Mouse (Mus musculus): ENCODE measurements around the gene AB124611. TPM values are rescaled to one million over a fixed set of nuclear protein-coding genes. Genes with fewer than 3 reads are reported as not detected.

The AB124611 gene
- total and polyA plus RNA-seq, 2 experiments from 2014 or later: 0.15 to 1.00 TPM

DNA sequence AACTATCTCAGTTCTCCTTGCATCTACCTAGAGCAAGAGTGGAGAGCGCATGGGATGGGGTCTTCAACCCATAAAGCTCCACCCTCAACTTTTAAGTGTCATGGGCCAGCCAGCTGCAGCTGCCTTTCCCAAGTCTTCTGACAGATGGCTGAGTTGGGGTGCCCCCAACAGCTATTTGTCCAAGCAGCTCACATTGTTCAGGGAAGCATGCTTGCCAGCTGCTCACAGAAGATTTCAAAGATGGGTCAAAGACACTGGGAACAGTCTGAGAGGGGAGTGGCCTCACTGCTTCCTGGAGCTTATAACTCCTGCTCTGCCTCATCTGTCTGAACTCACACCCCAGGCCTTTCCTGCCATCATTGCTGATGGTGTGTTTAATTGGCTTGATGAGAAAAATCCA is 50.3 kb downstream of the AB124611 start:
- peaks cover 92% of the 10 kb centered on the region for H3K36me3 ChIP-seq (replicated peaks; ENCODE audit: control insufficient read depth, insufficient read depth, low read length)
- H3K27ac ChIP-seq (ENCODE audit: low read depth): no peak overlapping the region
- no peaks in the 10 kb centered on the region for H3K9me3 ChIP-seq (replicated peaks; ENCODE audit: control insufficient read depth, low read length)
- TF ChIP-seq EP300 (IDR thresholded peaks at IDR 0.05; ENCODE audit: low read depth) (no peak), CTCF (IDR thresholded peaks at IDR 0.05; ENCODE audit: low read depth) (no peak)
- no peak overlapping the region for H3K4me2 ChIP-seq (ENCODE audit: low read depth, low read length)
- H3K27me3 ChIP-seq (ENCODE audit: control insufficient read depth, insufficient read depth, low read length): no peaks in the 10 kb centered on the region
- whole genome bisulfite sequencing: 95% methylated on average over 1 of the region's 1 CpGs
- ATAC-seq (ENCODE audit: insufficient read depth, low read depth) (no peak), DNase-seq (ENCODE audit: low spot score) (no peak)
- H3K4me3 ChIP-seq (ENCODE audit: low read depth, low read length): no peak overlapping the region
- no peak overlapping the region for H3K9ac ChIP-seq (replicated peaks; ENCODE audit: low read depth, low read length)
- no peaks in the 10 kb centered on the region for H3K4me1 ChIP-seq (ENCODE audit: control insufficient read depth, insufficient read depth)

DNA sequence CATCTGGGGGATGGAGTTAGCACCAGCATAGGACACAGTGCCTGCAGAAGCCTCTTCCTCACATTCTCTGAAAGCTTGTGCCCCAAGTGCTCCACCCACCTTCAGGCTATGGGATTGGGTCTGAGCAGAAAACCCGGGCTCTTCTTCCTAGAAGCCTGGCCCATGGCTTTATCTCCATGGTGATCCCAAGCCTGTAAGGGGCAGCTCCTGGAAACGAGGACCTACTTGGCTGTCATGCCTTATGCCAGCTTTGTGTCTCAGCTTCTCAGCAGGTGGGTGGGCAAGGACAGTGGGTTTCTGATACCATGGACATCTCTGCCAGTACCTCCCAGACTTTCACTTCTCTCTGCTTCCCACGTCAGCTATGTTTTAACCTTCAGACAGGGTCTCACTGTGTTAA is 52.2 kb downstream of the AB124611 start:
- TF ChIP-seq EP300 (IDR thresholded peaks at IDR 0.05; ENCODE audit: low read depth) (no peak), CTCF (IDR thresholded peaks at IDR 0.05; ENCODE audit: low read depth) (no peak)
- H3K9me3 ChIP-seq (replicated peaks; ENCODE audit: control insufficient read depth, low read length): no peaks in the 10 kb centered on the region
- H3K4me1 ChIP-seq (ENCODE audit: control insufficient read depth, insufficient read depth): no peaks in the 10 kb centered on the region
- DNase-seq (ENCODE audit: low spot score) (no peak), ATAC-seq (ENCODE audit: insufficient read depth, low read depth) (no peak)
- no peak overlapping the region for H3K27ac ChIP-seq (ENCODE audit: low read depth)
- no peak overlapping the region for H3K9ac ChIP-seq (replicated peaks; ENCODE audit: low read depth, low read length)
- no peaks in the 10 kb centered on the region for H3K27me3 ChIP-seq (ENCODE audit: control insufficient read depth, insufficient read depth, low read length)
- H3K36me3 ChIP-seq (replicated peaks; ENCODE audit: control insufficient read depth, insufficient read depth, low read length): peaks cover 93% of the 10 kb centered on the region
- no peak overlapping the region for H3K4me2 ChIP-seq (ENCODE audit: low read depth, low read length)
- WGBS: 69% methylated on average over 3 of the region's 3 CpGs
- H3K4me3 ChIP-seq (ENCODE audit: low read depth, low read length): no peak overlapping the region

DNA sequence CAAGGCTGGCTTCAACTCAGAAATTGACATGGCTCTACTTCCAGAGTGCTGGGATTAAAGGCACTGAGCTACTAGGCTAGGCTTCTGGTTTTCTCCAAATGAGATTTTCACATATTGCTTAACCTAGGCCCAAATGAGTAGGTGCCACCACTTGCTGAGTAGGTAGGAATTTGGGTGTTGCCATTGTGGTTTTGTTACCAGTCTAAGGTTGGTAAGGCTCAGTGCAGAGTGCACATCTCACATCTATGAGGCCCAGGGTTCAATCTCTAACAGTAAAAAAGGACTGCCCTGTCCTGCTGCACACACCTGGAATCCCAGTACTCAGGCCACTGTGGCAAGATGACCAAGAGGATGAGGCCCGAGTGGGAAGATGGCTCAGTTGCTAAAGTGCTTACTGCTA is 59.4 kb downstream of the AB124611 start:
- Histone ChIP-seq H3K4me3 (ENCODE audit: low read depth, low read length) (no peak overlapping the region), H3K4me1 (ENCODE audit: control insufficient read depth, insufficient read depth) (no peaks in the 10 kb centered on the region), H3K9me3 (replicated peaks; ENCODE audit: control insufficient read depth, low read length) (no peaks in the 10 kb centered on the region), H3K4me2 (ENCODE audit: low read depth, low read length) (no peak overlapping the region), H3K9ac (replicated peaks; ENCODE audit: low read depth, low read length) (no peak overlapping the region), H3K36me3 (replicated peaks; ENCODE audit: control insufficient read depth, insufficient read depth, low read length) (peaks cover 96% of the 10 kb centered on the region), H3K27ac (ENCODE audit: low read depth) (no peak overlapping the region), H3K27me3 (ENCODE audit: control insufficient read depth, insufficient read depth, low read length) (no peaks in the 10 kb centered on the region)
- TF ChIP-seq EP300 (IDR thresholded peaks at IDR 0.05; ENCODE audit: low read depth) (no peak), CTCF (IDR thresholded peaks at IDR 0.05; ENCODE audit: low read depth) (no peak)
- WGBS: 82% methylated on average over 1 of the region's 1 CpGs
- DNase-seq (ENCODE audit: low spot score) (no peak), ATAC-seq (ENCODE audit: insufficient read depth, low read depth) (no peak)

DNA sequence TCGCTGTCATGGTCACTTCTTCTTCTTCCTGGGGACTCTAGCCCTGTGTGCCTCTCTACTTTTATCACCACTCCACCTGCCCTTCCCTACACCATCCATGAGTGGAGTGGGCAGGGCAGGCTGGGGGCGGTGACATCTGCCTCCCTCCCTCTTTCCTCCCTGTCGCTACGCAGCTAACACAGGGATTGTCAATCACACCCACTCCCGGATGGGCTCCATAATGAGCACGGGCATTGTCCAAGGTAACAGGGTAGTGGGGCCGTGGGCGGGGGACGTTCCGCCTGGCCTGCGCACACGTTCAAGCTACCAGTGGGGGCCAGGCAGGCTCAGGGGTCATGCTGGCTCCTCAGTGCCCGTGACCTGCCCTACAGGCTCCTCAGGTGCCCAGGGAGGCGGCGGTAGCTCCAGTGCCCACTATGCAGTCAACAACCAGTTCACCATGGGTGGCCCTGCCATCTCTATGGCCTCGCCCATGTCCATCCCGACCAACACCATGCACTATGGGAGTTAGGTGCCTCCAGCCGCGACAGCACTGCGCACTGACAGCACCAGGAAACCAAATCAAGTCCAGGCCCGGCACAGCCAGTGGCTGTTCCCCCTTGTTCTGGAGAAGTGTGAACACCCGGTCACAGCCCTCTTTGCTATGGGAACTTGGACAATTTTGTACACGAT is 61.8 kb downstream of the AB124611 start:
- ATAC-seq (ENCODE audit: insufficient read depth, low read depth): no peak
- H3K9ac ChIP-seq (replicated peaks; ENCODE audit: low read depth, low read length): no peak overlapping the region
- DNase-seq (ENCODE audit: low spot score): no peak
- H3K4me3 ChIP-seq (ENCODE audit: low read depth, low read length): no peak overlapping the region
- peaks cover 72% of the 10 kb centered on the region for H3K36me3 ChIP-seq (replicated peaks; ENCODE audit: control insufficient read depth, insufficient read depth, low read length)
- H3K4me2 ChIP-seq (ENCODE audit: low read depth, low read length): no peak overlapping the region
- peaks cover 7% of the 10 kb centered on the region for H3K4me1 ChIP-seq (ENCODE audit: control insufficient read depth, insufficient read depth)
- no peak for TF ChIP-seq CTCF (IDR thresholded peaks at IDR 0.05; ENCODE audit: low read depth)
- no peak for TF ChIP-seq EP300 (IDR thresholded peaks at IDR 0.05; ENCODE audit: low read depth)
- H3K27ac ChIP-seq (ENCODE audit: low read depth): no peak overlapping the region
- H3K9me3 ChIP-seq (replicated peaks; ENCODE audit: control insufficient read depth, low read length): no peaks in the 10 kb centered on the region
- no peaks in the 10 kb centered on the region for H3K27me3 ChIP-seq (ENCODE audit: control insufficient read depth, insufficient read depth, low read length)
- WGBS: 86% methylated on average over 23 of the region's 23 CpGs

DNA sequence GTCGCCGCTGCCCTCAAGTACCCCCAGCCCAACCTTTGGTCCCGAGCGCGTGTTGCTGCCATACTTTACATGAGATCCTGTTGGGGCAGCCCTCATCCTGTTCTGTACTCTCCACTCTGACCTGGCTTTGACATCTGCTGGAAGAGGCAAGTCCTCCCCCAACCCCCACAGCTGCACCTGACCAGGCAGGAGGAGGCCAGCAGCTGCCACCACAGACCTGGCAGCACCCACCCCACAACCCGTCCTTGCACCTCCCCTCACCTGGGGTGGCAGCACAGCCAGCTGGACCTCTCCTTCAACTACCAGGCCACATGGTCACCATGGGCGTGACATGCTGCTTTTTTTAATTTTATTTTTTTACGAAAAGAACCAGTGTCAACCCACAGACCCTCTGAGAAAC is 62.4 kb downstream of the AB124611 start:
- DNase-seq (ENCODE audit: low spot score) (no peak), ATAC-seq (ENCODE audit: insufficient read depth, low read depth) (no peak)
- no peak overlapping the region for H3K27ac ChIP-seq (ENCODE audit: low read depth)
- no peaks in the 10 kb centered on the region for H3K9me3 ChIP-seq (replicated peaks; ENCODE audit: control insufficient read depth, low read length)
- no peak for TF ChIP-seq EP300 (IDR thresholded peaks at IDR 0.05; ENCODE audit: low read depth)
- peaks cover 67% of the 10 kb centered on the region for H3K36me3 ChIP-seq (replicated peaks; ENCODE audit: control insufficient read depth, insufficient read depth, low read length)
- H3K9ac ChIP-seq (replicated peaks; ENCODE audit: low read depth, low read length): no peak overlapping the region
- no peaks in the 10 kb centered on the region for H3K27me3 ChIP-seq (ENCODE audit: control insufficient read depth, insufficient read depth, low read length)
- no peak overlapping the region for H3K4me2 ChIP-seq (ENCODE audit: low read depth, low read length)
- WGBS: 76% methylated on average over 8 of the region's 8 CpGs
- peaks cover 7% of the 10 kb centered on the region for H3K4me1 ChIP-seq (ENCODE audit: control insufficient read depth, insufficient read depth)
- H3K4me3 ChIP-seq (ENCODE audit: low read depth, low read length): no peak overlapping the region

DNA sequence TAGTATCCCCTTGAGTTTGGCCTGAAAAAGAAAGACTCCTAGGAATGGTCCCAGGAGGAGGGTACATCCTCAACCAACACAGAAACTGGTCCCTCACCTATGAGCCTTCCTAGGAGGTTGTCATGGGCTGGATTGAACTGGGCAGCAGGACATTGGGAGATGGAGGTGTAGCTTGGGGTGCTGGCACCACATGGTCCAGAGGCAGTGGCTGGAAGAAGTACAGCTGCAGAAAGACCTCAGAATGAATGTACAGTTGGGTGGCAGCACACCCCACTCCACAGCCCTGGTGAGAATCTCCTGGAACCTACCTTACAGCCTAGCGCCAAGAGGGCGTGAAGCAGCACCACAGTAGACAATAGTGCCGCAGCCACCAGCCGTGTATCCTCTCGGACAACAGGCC is 63.6 kb downstream of the AB124611 start:
- no peak for TF ChIP-seq CTCF (IDR thresholded peaks at IDR 0.05; ENCODE audit: low read depth)
- TF ChIP-seq EP300 (IDR thresholded peaks at IDR 0.05; ENCODE audit: low read depth): no peak
- DNase-seq (ENCODE audit: low spot score): no peak
- Histone ChIP-seq H3K4me3 (ENCODE audit: low read depth, low read length) (no peak overlapping the region), H3K27me3 (ENCODE audit: control insufficient read depth, insufficient read depth, low read length) (no peaks in the 10 kb centered on the region), H3K36me3 (replicated peaks; ENCODE audit: control insufficient read depth, insufficient read depth, low read length) (peaks cover 60% of the 10 kb centered on the region), H3K9ac (replicated peaks; ENCODE audit: low read depth, low read length) (no peak overlapping the region), H3K4me2 (ENCODE audit: low read depth, low read length) (no peak overlapping the region), H3K27ac (ENCODE audit: low read depth) (no peak overlapping the region), H3K9me3 (replicated peaks; ENCODE audit: control insufficient read depth, low read length) (no peaks in the 10 kb centered on the region), H3K4me1 (ENCODE audit: control insufficient read depth, insufficient read depth) (peaks cover 15% of the 10 kb centered on the region)
- 93% methylated on average over 5 of the region's 5 CpGs for WGBS
- no peak for ATAC-seq (ENCODE audit: insufficient read depth, low read depth)
